Mouse (Mus musculus) kidney, embryonic 15.5 days (tissue): ENCODE measurements at regions not wholly inside any gene's neighbourhood (a gene's known extent, or its start where the extent isn't known, plus 50 kb on each side); places are given as distances from the start of the nearest gene placed in this dataset.

ENCODE experiments used
- ATAC-seq: fragments of 200-750 bp; cut with Nextera tagmentation; replicated peaks from 2 replicates; pipeline ENCODE4 v1.8.0; 2017; ENCODE audit warnings: moderate TSS enrichment; ENCODE audit not compliant: low FRiP score
- H3K27ac ChIP-seq: fragments of 300-500 bp; sonication (generic); 2 replicates; pipeline ENCODE4 v1.5.1; 2015; ENCODE audit warnings: mild to moderate bottlenecking, inconsistent platforms
- H3K27me3 ChIP-seq: fragments of 300-500 bp; sonication (generic); 2 replicates; pipeline ENCODE4 v1.6.1; 2015; ENCODE audit warnings: inconsistent platforms
- H3K36me3 ChIP-seq: fragments of 300-500 bp; sonication (generic); 2 replicates; pipeline ENCODE4 v1.6.1; 2015; ENCODE audit warnings: inconsistent platforms
- H3K4me1 ChIP-seq: fragments of 300-500 bp; sonication (generic); 2 replicates; pipeline ENCODE4 v1.6.1; 2015; ENCODE audit warnings: inconsistent platforms
- H3K4me2 ChIP-seq: fragments of 300-500 bp; sonication (generic); 2 replicates; pipeline ENCODE4 v1.6.1; 2015; ENCODE audit warnings: moderate library complexity, mild to moderate bottlenecking, inconsistent platforms
- H3K4me3 ChIP-seq: fragments of 300-500 bp; sonication (generic); replicated peaks from 2 replicates; pipeline ENCODE4 v1.5.1; 2015; ENCODE audit warnings: mild to moderate bottlenecking, inconsistent platforms
- H3K9ac ChIP-seq: fragments of 300-500 bp; sonication (generic); 2 replicates; pipeline ENCODE4 v1.6.1; 2015; ENCODE audit warnings: mild to moderate bottlenecking, inconsistent platforms
- H3K9me3 ChIP-seq: fragments of 300-500 bp; sonication (generic); replicated peaks from 2 replicates; pipeline ENCODE4 v1.6.1; 2016; ENCODE audit warnings: inconsistent platforms
- WGBS: fragments of 180-500 bp; shearing (Covaris S2); methylation state at CpG from one replicate; pipeline ENCODE4 v1.1.7; 2015; ENCODE audit warnings: mixed read lengths; 5-methylcytosine and 5-hydroxymethylcytosine counted together

GRCm38 (mm10) chr11:32136066-32136465 is 64.0 kb downstream of the Il9r start:
- H3K4me3 ChIP-seq, result no peak overlapping the region
- H3K9me3 ChIP-seq, result no peaks in the 10 kb centered on the region
- no peak for ATAC-seq
- H3K36me3 ChIP-seq, result no peaks in the 10 kb centered on the region
- no peaks in the 10 kb centered on the region for H3K27me3 ChIP-seq
- H3K9ac ChIP-seq, result no peak overlapping the region
- H3K4me1 ChIP-seq, result peaks cover 13% of the 10 kb centered on the region
- H3K4me2 ChIP-seq, result no peak overlapping the region
- no peak overlapping the region for H3K27ac ChIP-seq
- WGBS, result 73% methylated on average over 5 of the region's 5 CpGs

GRCm38 (mm10) chr11:32133996-32134395 is 66.1 kb downstream of the Il9r start:
- Histone ChIP-seq H3K36me3 (no peaks in the 10 kb centered on the region), H3K27ac (no peak overlapping the region), H3K9ac (no peak overlapping the region), H3K27me3 (no peaks in the 10 kb centered on the region), H3K9me3 (no peaks in the 10 kb centered on the region), H3K4me1 (peaks cover 13% of the 10 kb centered on the region), H3K4me3 (no peak overlapping the region), H3K4me2 (no peak overlapping the region)
- ATAC-seq, result no peak
- 76% methylated on average over 7 of the region's 7 CpGs for WGBS

DNA sequence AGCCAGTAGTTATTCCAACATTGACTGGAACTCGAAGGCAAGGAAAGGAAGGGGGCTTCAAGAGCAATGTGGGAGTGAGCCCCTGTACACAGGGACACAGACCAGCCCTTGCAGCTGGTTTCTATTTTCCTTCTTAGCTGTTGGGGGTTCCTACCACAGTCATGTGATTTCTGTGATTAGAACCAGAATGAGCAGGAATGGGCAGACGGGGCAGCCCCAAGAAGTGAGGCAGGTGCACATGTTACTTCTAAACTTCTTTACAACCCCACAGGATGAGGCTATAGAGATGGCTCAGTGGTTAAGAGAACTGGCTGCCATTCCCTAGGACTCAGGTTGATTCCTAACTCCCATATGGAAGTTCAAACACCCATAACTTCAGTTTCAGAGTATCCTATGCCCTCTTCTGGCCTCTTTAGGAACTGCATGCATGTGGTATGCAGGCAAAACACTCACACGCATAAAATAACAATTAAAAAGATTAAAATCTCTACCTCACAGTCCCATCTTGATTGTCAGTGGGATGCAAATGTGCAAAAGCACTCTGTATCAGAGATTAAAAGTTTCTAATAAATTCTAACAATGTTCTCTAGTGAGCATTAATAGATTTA is 68.0 kb downstream of the Il9r start:
- Histone ChIP-seq H3K27ac (no peak overlapping the region), H3K4me2 (no peak overlapping the region), H3K36me3 (no peaks in the 10 kb centered on the region), H3K27me3 (no peaks in the 10 kb centered on the region), H3K4me1 (no peaks in the 10 kb centered on the region), H3K4me3 (no peak overlapping the region), H3K9me3 (no peaks in the 10 kb centered on the region), H3K9ac (no peak overlapping the region)
- no peak for ATAC-seq
- 77% methylated on average over 3 of the region's 3 CpGs for WGBS

GRCm38 (mm10) chr11:32128551-32128950 is 71.5 kb downstream of the Il9r start:
- no peak for ATAC-seq
- Histone ChIP-seq H3K4me3 (no peak overlapping the region), H3K36me3 (no peaks in the 10 kb centered on the region), H3K4me2 (no peak overlapping the region), H3K9me3 (no peaks in the 10 kb centered on the region), H3K4me1 (no peaks in the 10 kb centered on the region), H3K27ac (no peak overlapping the region), H3K27me3 (no peaks in the 10 kb centered on the region), H3K9ac (no peak overlapping the region)
- 58% methylated on average over 7 of the region's 7 CpGs for WGBS

GRCm38 (mm10) chr11:32128018-32128417 is 72.1 kb downstream of the Il9r start:
- WGBS, result 72% methylated on average over 3 of the region's 3 CpGs
- no peaks in the 10 kb centered on the region for H3K36me3 ChIP-seq
- no peak overlapping the region for H3K4me3 ChIP-seq
- no peaks in the 10 kb centered on the region for H3K4me1 ChIP-seq
- ATAC-seq, result no peak
- no peak overlapping the region for H3K9ac ChIP-seq
- H3K9me3 ChIP-seq, result no peaks in the 10 kb centered on the region
- H3K27me3 ChIP-seq, result no peaks in the 10 kb centered on the region
- H3K4me2 ChIP-seq, result no peak overlapping the region
- no peak overlapping the region for H3K27ac ChIP-seq

DNA sequence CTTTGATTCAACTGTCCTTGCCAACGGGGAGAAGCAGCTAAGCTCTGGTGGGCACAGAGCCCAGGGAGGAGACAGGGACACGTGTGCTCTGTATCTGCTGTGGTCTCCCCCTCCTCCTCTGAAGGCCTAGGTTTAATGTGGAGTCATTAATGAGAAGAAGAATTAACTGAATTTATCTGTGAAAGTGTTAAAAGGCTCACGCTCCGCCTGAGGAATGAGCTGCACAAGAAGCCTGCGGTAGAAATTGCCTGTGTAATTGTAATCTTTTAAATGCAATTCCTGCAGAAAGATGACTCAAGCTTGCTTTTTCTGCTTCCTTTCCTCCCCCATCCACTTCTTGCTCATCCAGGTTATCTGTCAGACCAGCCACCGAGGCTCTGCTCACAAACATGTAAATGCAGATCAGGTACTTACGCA is 72.7 kb downstream of the Il9r start:
- ATAC-seq, result no peak
- no peaks in the 10 kb centered on the region for H3K9me3 ChIP-seq
- H3K36me3 ChIP-seq, result no peaks in the 10 kb centered on the region
- H3K4me1 ChIP-seq, result no peaks in the 10 kb centered on the region
- no peak overlapping the region for H3K4me2 ChIP-seq
- H3K4me3 ChIP-seq, result no peak overlapping the region
- no peaks in the 10 kb centered on the region for H3K27me3 ChIP-seq
- H3K27ac ChIP-seq, result no peak overlapping the region
- 79% methylated on average over 7 of the region's 7 CpGs for WGBS
- no peak overlapping the region for H3K9ac ChIP-seq

GRCm38 (mm10) chr11:32126786-32127185 is 73.3 kb downstream of the Il9r start:
- ATAC-seq, result no peak
- Histone ChIP-seq H3K27me3 (no peaks in the 10 kb centered on the region), H3K27ac (no peak overlapping the region), H3K9me3 (no peaks in the 10 kb centered on the region), H3K9ac (no peak overlapping the region), H3K4me3 (no peak overlapping the region), H3K36me3 (no peaks in the 10 kb centered on the region), H3K4me2 (no peak overlapping the region), H3K4me1 (no peaks in the 10 kb centered on the region)
- 100% methylated on average over 1 of the region's 1 CpGs for WGBS

DNA sequence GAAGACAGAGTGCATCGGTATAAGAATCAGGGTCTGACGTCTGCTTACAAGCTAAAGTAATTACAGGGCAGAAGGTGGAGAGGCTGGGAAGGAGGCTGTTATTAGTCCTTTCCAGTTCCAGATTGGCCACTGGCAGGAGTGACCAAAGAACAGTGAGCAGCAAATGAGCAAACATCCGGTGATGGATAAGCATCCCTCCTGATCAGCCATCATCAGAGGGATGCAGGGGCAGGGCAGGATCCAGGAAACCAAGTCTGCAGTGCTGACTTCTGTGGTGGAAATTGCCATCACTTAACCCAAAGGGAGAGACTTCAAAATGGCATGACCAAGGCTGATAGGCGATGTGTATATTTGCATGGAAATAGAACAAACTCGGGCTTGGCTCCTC is 73.8 kb downstream of the Il9r start:
- 83% methylated on average over 5 of the region's 5 CpGs for WGBS
- no peak for ATAC-seq
- no peak overlapping the region for H3K27ac ChIP-seq
- no peaks in the 10 kb centered on the region for H3K4me1 ChIP-seq
- H3K4me3 ChIP-seq, result no peak overlapping the region
- no peaks in the 10 kb centered on the region for H3K36me3 ChIP-seq
- no peak overlapping the region for H3K9ac ChIP-seq
- H3K9me3 ChIP-seq, result no peaks in the 10 kb centered on the region
- no peaks in the 10 kb centered on the region for H3K27me3 ChIP-seq
- no peak overlapping the region for H3K4me2 ChIP-seq

DNA sequence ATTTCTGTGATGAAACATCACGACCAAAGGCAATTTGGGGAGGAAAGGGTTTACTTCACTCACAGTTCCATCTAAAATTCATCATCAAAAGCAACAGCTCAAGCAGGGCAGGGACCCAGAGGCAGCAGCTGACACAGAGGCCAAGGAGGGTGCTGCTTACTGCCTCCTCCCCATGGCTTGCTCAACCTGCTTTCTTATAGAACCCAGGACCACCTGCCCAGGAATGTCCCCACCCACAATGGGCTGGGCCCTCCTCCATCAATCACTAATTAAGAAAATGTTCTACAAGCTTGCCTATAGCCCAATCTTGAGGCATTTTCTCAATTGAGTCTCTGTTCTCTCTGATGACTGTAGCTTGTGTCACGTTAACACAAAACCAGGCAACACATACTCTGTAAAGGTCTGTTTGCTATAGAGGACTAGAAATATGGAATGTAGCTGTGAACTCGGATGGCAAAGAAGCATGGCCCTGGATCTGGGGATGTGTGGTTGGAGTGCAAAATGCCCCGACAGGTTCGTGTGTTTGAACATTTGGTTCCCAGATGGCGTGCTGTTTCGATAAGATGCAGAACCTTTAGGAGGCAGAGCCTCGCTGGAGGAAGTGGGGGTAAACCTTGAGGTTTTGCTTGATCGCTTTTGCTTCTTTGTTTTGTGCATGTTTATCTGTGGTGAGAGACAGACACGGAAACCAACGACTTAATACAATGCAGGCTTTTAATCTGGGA is 74.3 kb downstream of the Il9r start:
- no peaks in the 10 kb centered on the region for H3K4me1 ChIP-seq
- no peak for ATAC-seq
- 57% methylated on average over 11 of the region's 11 CpGs for WGBS
- no peak overlapping the region for H3K27ac ChIP-seq
- no peaks in the 10 kb centered on the region for H3K36me3 ChIP-seq
- no peak overlapping the region for H3K4me3 ChIP-seq
- H3K27me3 ChIP-seq, result no peaks in the 10 kb centered on the region
- no peak overlapping the region for H3K9ac ChIP-seq
- H3K9me3 ChIP-seq, result no peaks in the 10 kb centered on the region
- H3K4me2 ChIP-seq, result no peak overlapping the region

DNA sequence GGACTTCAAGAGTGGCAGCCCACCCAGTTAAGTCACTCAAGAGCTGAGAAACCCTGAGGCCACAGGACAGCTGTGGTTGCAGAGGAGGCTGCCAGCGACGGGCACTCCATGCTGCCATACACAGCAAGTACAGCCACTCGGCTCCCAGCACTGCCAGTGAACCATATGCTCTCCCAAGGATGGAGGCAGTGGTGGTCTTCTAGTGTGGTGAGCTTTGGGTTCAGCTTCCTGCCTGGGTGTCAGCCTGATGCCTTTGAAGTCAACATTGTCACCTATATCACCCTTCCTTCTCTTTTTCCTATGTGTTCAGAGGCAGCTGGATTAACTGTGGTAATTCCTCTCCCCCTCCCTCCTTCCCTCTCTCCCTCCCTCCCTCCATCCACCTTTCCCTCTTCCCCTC is 79.5 kb downstream of the Il9r start:
- no peaks in the 10 kb centered on the region for H3K9me3 ChIP-seq
- H3K27ac ChIP-seq, result no peak overlapping the region
- no peaks in the 10 kb centered on the region for H3K27me3 ChIP-seq
- no peak for ATAC-seq
- H3K9ac ChIP-seq, result no peak overlapping the region
- no peaks in the 10 kb centered on the region for H3K36me3 ChIP-seq
- H3K4me3 ChIP-seq, result no peak overlapping the region
- WGBS, result 79% methylated on average over 3 of the region's 3 CpGs
- H3K4me1 ChIP-seq, result peaks cover 18% of the 10 kb centered on the region
- no peak overlapping the region for H3K4me2 ChIP-seq

DNA sequence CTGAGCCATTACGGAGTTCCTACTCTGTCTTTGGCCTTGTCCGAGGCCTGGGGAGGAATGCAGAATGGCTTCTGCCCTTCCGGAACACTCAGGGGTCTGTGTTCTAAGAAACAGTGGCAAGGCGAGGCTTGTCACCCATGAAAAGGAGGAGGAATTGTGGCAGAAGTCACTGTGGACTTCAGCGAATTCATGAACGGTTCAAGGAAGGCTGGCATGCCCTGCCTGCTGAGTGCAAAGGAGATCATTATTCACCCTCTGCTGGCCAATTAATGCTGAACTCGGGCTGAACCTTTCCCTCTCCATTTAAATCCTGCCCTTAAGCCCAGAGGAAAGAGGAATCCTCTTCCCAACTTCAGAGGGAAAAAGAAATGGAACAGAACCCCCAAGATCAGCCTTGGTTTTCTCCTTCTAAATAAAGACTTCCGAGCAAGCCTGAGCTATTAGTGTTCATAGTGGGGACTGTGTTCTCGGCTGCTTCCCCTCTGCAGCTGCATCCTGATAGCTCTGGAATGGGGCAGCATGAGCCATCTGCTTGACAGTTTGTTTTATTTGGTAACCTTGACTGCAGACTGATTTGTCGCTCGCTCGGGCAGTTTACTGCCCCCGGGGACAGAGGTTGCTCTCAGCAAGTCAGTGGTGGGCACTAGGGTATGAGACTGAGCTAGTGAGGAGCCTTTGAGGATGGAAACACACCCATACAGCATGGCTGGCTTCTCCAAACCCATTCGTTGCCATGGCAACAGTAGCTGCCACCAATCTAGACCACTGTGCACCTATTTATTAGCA is 81.0 kb downstream of the Il9r start:
- Histone ChIP-seq H3K36me3 (no peaks in the 10 kb centered on the region), H3K9me3 (peaks cover 7% of the 10 kb centered on the region; the same call in 1 of the 2 replicates), H3K4me3 (no peak overlapping the region), H3K27ac (peak overlapping the region; percentile 41; the same call in 1 of the 2 replicates), H3K4me2 (no peak overlapping the region), H3K4me1 (peaks cover 18% of the 10 kb centered on the region), H3K9ac (no peak overlapping the region), H3K27me3 (no peaks in the 10 kb centered on the region)
- WGBS, result 23% methylated on average over 14 of the region's 14 CpGs
- 0 out of 2 replicates have a peak, but pooled peaks have one; percentile 33 for ATAC-seq

- peaks cover 24% of the 10 kb centered on the region for H3K4me1 ChIP-seq
- no peak overlapping the region for H3K4me3 ChIP-seq
- no peak overlapping the region for H3K9ac ChIP-seq
- H3K4me2 ChIP-seq, result no peak overlapping the region
- peaks cover 7% of the 10 kb centered on the region; the same call in 1 of the 2 replicates for H3K9me3 ChIP-seq
- no peaks in the 10 kb centered on the region for H3K27me3 ChIP-seq
- no peaks in the 10 kb centered on the region for H3K36me3 ChIP-seq
- WGBS, result 37% methylated on average over 2 of the region's 2 CpGs
- ATAC-seq, result no peak
- H3K27ac ChIP-seq, result no peak overlapping the region
These were observed 82.1 kb downstream of the Il9r start for GRCm38 (mm10) chr11:32117930-32118329.
